Mouse (Mus musculus) brain, embryonic 14.5 days (tissue): ENCODE measurements around the gene Supt6.

ENCODE experiments used
- CTCF ChIP-seq: fragments of 200-500 bp; IDR thresholded peaks from 2 replicates; pipeline ENCODE4 v1.5.1; 2012; ENCODE audit warnings: inconsistent platforms, mild to moderate bottlenecking, moderate library complexity, borderline replicate concordance; ENCODE audit not compliant: insufficient read depth, insufficient read length; ENCODE audit errors: extremely low read depth
- POLR2A ChIP-seq: fragments of 200-500 bp; IDR thresholded peaks from 2 replicates; pipeline ENCODE4 v1.6.1; 2012; ENCODE audit warnings: mild to moderate bottlenecking, inconsistent platforms, borderline replicate concordance; ENCODE audit not compliant: poor library complexity, insufficient read depth, insufficient read length, severe bottlenecking; ENCODE audit errors: extremely low read depth

DNA sequence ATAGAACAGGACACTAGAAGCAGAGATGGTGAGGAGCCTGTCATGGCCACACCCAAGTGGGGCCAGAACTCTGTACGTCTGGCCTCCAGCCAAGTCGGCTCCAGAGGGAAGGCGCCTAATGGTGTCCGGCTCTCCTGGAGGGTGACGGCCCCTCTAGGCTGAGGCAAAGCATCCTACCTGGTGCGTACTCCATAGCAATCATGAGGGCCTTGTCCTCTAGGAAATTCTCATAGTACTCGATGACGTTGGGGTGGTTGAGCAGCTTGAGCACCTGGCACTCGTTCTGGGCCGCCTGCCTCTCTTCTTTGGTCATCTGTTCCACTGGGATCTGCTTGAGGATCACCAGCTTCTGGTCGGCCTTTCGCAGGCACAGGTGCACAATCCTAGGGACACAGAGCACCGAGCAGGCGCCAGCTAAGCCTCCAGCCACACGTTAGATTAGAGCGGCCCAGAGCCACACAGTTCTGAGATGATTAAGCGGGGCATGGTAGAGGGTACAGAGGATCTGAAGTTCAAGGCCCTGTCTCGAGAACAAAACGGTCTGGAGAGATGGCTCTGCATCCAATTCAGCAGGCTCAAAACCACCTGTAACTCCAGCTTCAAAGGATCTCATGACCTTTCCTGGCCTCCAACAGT, 72.9 kb downstream of the Supt6 start:
- no peak for TF ChIP-seq CTCF
- TF ChIP-seq POLR2A: no peak
